Mouse (Mus musculus) cortical plate, adult 2 months (tissue): Measurements from ENCODE around the gene Ncdn.

Experiments
- CTCF ChIP-seq: fragments of 200-500 bp; IDR thresholded peaks from 2 replicates; pipeline ENCODE4 v1.5.1; 2011; ENCODE audit warnings: mild to moderate bottlenecking, control low read depth, low read length; ENCODE audit not compliant: insufficient read depth; ENCODE audit errors: extremely low read depth
- POLR2A ChIP-seq: fragments of 200-500 bp; IDR thresholded peaks from 2 replicates; pipeline ENCODE4 v1.6.1; 2011; ENCODE audit warnings: mild to moderate bottlenecking, low read length, control low read depth; ENCODE audit not compliant: insufficient read depth; ENCODE audit errors: extremely low read depth

DNA sequence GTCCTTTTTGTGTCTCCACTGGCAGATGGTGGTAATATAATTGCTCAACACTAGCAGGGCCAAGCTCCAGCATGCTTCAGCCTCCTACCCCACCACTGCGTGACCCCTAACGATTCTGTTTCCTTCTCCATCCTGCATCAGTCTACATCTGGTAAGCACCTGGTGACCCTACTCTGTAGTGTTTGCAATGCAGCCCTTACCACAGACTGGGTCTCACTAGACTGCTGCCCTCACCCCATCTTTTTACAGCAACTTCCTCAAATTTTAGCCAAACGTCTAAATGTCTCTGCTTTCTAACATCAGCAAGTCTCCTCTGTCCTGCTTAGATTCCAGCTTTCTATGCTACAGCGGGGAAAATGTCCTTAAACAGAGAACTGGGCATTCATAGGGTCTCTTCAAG, 17.6 kb upstream of the Ncdn start:
- no peak for TF ChIP-seq CTCF
- no peak for TF ChIP-seq POLR2A
